Mouse (Mus musculus) activated CD4-positive, CD25-positive, alpha-beta regulatory T cell, adult 4 months (primary cell): ENCODE data around the gene Stxbp2. TPM values are rescaled to one million over a fixed set of nuclear protein-coding genes. Genes with fewer than 3 reads are reported as not detected.

Experiments
- ATAC-seq: one replicate; pipeline ENCODE4 v1.8.0; 2017
- polyA plus RNA-seq, 2 experiments: library from polyadenylated mRNA; unstranded; fragments of 100-300 nt; shearing (Covaris generic); gene quantifications; one replicate each; pipeline ENCODE4 v1.2.1; 2017

The Stxbp2 gene
- polyA plus RNA-seq, 2 experiments from 2014 or later = 184 to 205 TPM

- peak; percentile 68 for ATAC-seq
These were observed 15.0 kb downstream of the Stxbp2 start for GRCm38 (mm10) chr8:3645804-3646203.

- no peak for ATAC-seq
These were observed 16.2 kb downstream of the Stxbp2 start for GRCm38 (mm10) chr8:3646824-3647531.

- no peak for ATAC-seq
These were observed 16.8 kb downstream of the Stxbp2 start for GRCm38 (mm10) chr8:3647561-3647960.

GRCm38 (mm10) chr8:3648268-3648667 lies 17.5 kb downstream of the Stxbp2 start:
- ATAC-seq = no peak

- ATAC-seq = no peak
These were observed 18.2 kb downstream of the Stxbp2 start for GRCm38 (mm10) chr8:3648990-3649389.

GRCm38 (mm10) chr8:3652845-3653244 lies 22.1 kb downstream of the Stxbp2 start:
- ATAC-seq = no peak

GRCm38 (mm10) chr8:3654726-3655508 lies 24.2 kb downstream of the Stxbp2 start:
- ATAC-seq = no peak

- ATAC-seq = no peak
These were observed 24.8 kb downstream of the Stxbp2 start, which contains the start of gene Retn for GRCm38 (mm10) chr8:3655526-3655925. TSS of gene Retn (plus strand) at chr8:3655770.

GRCm38 (mm10) chr8:3656725-3657381 lies 26.1 kb downstream of the Stxbp2 start:
- no peak for ATAC-seq

- no peak for ATAC-seq
These were observed 30.1 kb downstream of the Stxbp2 start for GRCm38 (mm10) chr8:3660889-3661288.

- no peak for ATAC-seq
These were observed 33.6 kb downstream of the Stxbp2 start for GRCm38 (mm10) chr8:3664405-3664804.

- no peak for ATAC-seq
These were observed 34.8 kb downstream of the Stxbp2 start, which contains the start of gene Mcemp1 for GRCm38 (mm10) chr8:3665507-3665906. TSS of gene Mcemp1 (plus strand) at chr8:3665754.

- peak; percentile 31 for ATAC-seq
These were observed 39.6 kb downstream of the Stxbp2 start for GRCm38 (mm10) chr8:3670388-3670787.

GRCm38 (mm10) chr8:3671980-3672491 lies 41.3 kb downstream of the Stxbp2 start, which contains the start of gene Fcor:
TSS of gene Fcor (minus strand) at chr8:3672362.
- peak; percentile 61 for ATAC-seq

GRCm38 (mm10) chr8:3674671-3675070 lies 43.9 kb downstream of the Stxbp2 start:
- no peak for ATAC-seq

GRCm38 (mm10) chr8:3676131-3676992 lies 45.6 kb downstream of the Stxbp2 start, which contains the start of gene Trappc5:
TSS of gene Trappc5 (plus strand) at chr8:3676299.
- ATAC-seq = peak; percentile 84

GRCm38 (mm10) chr8:3676993-3677579 lies 46.3 kb downstream of the Stxbp2 start:
- no peak for ATAC-seq

- no peak for ATAC-seq
These were observed 48.1 kb downstream of the Stxbp2 start for GRCm38 (mm10) chr8:3678831-3679230.

GRCm38 (mm10) chr8:3679236-3679635 lies 48.5 kb downstream of the Stxbp2 start:
- no peak for ATAC-seq

GRCm38 (mm10) chr8:3679656-3680055 lies 48.9 kb downstream of the Stxbp2 start:
- no peak for ATAC-seq

- ATAC-seq = no peak
These were observed 51.7 kb downstream of the Stxbp2 start for GRCm38 (mm10) chr8:3682435-3682834.
